Mouse (Mus musculus) megakaryocyte progenitor cell, adult 5-6 weeks (primary cell): ENCODE results near the gene Tfrc. TPM values are rescaled to one million over a fixed set of nuclear protein-coding genes. Genes with fewer than 3 reads are reported as not detected.
A peak's percentile ranks its signal among the peaks of the same experiment; 100 is the strongest.

Experiments
- ATAC-seq: replicated peaks from 2 replicates; pipeline ENCODE4 v1.8.0; 2016; ENCODE audit warnings: mild to moderate bottlenecking, moderate TSS enrichment, inconsistent platforms; ENCODE audit not compliant: poor library complexity
- total RNA-seq, 2 experiments: library from RNA; stranded (forward) in 1 of 2; stranded (reverse) in 1 of 2; fragments of 157-497, 149-512 nt in 1 of 2; fragments of 200-1000 nt in 1 of 2; gene quantifications; 2 replicates each; pipeline versions ENCODE4 v1.2.3 to v1.2.4; 2015 to 2017

Gene Tfrc
- total RNA-seq, 2 experiments from 2014 or later = 110 to 138 TPM

DNA sequence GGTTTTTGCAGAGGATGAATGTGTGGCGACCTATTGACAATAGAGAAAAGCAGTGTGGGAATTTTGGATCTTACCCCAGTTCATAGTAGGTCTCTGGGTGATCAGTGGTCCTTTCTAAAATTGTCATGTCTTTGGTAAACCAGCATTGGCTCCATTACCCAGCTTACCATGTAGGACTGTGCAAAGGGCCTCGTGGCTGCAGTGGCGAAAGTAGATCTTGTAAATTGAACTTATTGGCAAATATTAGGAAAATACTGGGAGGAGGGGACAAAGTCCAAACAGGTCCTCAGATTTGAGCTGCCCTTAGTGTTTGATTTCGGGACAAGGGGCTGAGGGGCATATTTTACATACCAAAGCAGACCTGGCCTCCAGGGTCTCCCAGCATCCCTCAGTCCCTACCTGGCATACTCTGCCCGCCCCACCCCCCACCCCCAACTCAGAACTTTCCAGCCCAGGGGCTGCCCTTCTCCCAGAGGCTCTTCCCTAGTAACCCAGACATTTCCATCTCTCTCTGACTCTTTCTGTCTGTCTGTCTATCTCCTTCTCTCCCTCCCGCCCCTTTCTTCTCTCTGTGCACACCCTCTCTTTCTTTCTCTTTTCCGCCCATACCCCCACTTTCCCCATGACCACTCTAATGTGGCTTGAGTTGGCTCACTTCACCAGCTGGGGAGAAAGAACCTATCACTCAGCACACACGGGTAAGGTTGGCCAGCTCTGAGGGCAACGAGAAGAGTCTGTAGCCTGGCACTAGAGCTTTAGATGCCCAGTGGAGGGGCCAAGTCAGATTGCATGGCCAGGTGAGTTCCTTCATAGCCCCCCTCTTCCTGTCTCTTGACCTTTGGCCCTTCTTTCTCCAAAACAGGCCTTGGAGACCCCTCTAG is 58.2 kb downstream of the Tfrc start:
- ATAC-seq = no peak

DNA sequence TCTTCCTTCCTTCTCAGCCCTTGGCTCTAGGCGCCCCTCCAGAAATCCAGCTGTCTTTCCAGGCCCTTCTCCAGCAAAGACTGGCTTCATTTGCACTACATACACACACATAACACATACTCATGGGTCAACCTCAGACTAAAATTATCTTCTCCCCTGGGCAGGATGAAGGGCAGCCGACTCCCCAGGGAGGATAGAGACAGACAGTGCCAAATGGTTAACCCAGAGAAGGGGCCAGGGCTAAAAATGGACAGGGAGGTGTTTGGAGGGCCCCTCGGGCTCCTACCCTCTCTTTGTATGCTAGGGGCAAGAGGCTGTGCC is 58.8 kb downstream of the Tfrc start:
- no peak for ATAC-seq

DNA sequence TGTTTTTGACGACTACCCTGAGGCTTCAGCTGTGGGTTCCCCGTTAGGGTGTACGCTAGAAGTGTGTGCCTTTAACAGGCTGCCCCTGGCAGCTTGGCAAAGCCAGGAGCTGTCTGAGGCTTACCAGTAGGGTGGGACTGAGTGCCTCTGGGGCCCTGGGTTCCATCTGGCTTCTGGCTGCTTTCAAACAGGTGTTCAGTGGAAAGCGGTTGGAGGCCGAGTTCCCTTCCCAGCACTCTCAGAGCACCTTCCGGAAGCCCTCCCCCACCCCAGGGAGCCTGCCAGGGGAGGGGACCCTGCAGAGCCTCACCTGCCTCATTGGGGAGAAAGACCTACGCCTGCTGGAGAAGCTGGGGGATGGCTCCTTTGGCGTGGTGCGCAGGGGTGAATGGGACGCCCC is 59.3 kb downstream of the Tfrc start:
- no peak for ATAC-seq

DNA sequence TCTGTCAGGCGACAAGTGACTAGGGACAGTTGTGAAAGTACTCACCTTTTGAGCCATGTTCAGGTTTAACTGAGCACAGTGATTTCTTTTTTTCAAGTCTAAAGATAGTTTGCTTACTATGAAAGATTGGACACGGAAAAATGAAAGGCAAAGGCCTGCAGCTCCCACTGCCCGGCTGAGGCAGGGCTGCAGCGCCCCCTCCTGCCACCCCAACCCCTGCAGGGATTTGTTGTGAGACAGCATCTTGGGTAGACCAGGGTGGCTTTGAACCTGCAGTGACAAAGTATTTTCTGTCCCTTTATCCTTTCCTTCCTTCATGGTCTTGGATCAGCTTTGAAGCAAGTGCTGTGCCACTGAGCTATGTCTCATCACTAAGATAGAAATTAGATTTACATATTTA is 59.8 kb downstream of the Tfrc start:
- no peak for ATAC-seq

DNA sequence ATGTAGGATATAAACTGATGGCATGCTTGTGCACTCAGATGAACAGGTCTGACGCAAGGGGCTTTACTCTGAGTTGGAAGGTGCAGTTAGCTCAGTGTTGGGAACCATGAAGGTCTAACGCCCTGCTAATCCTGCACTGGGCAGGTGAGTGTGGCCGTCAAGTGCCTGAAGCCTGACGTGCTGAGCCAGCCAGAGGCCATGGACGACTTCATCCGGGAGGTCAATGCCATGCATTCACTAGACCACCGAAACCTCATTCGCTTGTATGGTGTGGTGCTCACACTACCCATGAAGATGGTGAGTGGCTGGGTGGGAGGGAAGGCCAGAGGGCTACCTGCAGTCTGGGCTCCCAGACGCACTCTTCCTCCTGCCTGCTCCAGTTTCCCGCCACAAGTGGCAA is 60.5 kb downstream of the Tfrc start:
- ATAC-seq = no peak

DNA sequence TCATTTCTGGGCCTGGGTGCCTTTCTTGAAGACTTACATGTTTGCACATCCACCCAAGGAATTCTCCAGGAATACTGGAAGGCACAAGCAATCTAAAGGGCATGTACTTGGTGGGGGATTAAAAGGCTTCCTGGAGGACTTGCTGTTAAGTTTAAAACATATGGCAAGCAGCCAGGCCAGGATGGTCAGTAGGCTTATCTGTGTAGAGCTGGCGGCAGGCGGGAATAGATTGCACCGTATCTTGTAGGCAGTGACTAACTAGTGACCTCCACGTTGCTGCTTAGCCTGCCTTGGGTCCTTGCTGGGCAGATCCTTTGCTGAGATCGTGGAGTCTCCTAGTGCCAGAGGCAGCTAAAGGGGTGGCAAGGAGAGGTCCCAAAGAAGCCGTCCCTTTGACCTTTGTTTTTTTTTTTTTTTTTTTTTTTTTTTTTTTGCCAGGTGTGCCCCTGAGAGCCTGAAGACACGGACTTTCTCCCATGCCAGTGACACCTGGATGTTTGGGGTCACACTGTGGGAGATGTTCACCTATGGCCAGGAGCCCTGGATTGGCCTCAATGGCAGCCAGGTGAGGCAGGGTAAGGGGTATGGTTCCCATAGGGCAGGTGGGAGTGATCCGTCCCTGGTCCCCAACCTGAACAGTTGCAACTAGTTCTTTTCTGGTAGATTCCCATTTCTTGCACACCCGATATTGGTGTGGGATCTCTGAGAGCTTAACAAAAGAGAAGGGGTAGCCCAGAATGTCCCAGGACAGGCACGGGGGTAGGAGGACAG is 61.8 kb downstream of the Tfrc start:
- ATAC-seq = peak; percentile 30; the same call in 1 of the 2 replicates

DNA sequence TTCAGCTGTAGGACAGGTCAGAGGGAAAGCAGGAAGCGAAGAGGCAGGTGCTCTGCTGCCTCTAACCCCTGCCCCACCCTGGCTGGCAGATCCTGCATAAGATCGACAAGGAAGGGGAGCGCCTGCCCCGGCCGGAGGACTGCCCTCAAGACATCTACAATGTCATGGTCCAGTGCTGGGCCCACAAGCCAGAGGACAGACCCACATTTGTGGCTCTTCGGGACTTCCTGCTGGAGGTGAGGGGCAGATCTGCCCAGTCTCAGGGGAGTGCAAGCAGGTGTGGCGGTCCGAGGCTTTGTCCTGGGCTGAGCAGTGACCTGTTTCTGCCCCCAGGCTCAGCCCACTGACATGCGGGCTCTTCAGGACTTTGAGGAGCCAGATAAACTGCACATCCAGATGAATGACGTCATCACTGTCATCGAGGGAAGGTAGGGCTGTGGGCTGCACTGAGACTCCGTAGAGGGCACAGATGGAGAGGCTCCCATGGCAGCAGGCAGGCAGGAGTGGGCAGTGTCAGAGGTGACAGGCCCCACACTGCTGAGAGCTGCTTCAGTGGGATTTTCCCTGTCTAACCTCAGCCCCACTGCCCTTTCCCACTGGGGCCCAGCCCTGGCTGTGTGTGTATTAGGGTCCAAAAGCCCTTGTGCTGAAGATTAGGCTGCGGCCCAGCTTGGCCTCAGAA is 62.6 kb downstream of the Tfrc start:
- no peak for ATAC-seq

DNA sequence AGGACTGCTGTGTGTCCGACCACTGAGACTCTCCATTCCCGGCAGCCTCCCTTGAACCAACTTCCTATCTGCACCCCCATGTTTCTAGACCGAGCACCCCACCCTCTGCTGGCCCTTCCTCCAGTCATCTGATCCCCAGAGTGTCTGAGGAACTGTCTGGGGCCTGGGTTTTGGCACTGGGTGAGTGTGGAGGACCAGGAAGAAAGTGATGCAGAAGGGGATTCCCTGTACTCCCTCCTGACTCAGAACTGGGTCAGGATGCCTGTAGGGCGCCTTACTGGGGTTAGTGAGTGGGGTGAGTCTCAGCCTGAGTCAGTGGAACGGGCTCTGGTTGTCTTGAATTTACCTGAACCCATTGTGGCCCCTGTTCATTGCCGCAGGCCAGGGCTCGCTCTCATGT is 63.5 kb downstream of the Tfrc start:
- no peak for ATAC-seq

DNA sequence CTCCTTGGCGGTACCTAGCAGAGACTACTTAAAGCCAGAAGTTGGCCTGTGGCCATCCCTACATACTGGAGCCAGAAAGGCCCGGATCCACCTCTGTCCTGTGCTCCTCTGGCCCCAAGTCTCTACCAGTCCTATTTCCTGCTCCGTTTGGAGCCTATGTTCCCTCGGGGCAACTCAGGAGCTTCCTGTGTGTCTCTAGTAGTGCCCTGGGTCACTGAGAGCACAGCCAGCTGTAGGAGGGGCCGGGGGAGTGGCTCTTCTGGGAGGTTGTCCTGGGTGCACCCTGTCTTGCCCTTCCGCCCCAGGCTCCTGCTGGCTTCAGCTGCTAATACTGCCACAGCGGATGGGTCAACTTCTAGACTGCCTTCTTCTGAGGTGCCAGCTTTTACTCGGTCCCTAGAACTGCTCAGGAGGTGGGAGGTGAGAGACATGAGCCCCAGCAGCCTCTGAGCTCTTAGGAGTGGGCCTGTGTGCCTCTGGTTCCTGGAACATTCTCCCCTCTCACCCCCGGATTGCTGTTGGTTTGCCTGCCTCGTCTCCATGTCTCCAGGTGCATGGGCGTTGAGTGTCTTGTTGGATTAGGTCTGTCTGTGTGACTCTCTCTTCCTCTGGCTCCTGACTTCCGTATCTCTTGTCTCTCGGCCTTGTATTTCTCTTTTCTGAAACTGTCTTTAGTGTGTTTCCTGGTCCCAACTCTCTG is 64.3 kb downstream of the Tfrc start:
- ATAC-seq = no peak

DNA sequence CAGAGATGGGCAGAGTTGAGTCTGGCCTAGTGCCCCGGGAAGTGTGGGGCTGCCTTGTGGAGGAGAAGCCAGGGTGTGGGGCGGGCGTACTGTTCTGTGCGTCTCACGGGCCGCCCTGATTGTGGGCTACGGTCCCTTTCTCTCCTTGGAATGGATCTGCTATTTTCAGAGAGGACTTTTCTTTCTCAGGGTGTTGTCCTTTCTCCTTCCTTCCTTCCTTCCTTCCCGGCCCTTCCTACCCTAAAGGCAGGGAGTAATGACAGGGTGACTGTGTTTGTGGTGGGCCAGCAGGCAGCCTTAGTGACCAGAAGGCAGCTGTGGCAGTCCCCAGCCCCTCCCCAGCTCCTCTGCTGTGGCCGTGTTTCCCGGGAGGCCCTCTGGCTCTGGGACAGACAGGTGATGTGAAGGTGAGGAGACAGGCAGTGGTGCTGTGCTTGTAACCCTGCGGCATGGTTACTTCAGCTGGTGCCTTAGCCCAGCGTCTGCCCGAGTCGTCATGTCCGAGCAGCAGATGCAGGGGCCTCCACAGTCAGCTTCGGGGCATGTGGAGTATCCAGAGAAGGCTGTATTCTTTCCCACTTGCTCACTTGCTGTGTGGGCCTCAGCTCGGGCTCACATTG is 65.5 kb downstream of the Tfrc start:
- ATAC-seq = no peak

DNA sequence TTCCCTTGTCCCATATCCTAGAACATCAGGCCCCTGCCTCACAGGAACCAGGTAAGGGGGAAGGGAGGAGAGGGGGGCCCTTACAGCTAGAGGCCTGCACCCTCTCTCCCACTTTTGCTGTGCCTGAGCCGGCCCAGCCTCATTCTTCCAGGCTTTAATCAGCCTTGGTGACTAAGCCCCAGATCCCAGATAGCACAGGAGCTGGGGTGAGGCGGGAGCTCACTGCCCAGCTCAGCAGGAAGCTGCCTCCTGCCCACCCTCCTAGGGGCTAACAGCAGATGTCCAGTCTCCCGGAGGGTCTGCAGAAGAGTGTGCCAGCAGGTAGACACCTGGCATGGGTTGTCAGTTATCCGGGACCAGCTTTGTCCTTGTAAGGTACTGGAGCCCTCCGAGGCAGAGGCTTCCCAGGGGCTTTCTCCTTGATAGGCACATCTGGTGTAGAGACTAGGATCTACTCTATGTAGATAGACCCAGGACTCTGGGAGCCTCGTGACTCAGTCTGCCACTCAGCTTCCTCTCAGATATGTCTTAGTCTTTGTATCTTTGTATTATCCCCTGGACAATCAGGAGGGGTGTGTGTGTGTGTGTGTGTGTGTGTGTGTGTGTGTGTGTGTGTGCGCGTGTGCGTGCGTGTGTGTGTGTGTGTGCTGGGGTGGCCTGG is 68.5 kb downstream of the Tfrc start:
- no peak for ATAC-seq

DNA sequence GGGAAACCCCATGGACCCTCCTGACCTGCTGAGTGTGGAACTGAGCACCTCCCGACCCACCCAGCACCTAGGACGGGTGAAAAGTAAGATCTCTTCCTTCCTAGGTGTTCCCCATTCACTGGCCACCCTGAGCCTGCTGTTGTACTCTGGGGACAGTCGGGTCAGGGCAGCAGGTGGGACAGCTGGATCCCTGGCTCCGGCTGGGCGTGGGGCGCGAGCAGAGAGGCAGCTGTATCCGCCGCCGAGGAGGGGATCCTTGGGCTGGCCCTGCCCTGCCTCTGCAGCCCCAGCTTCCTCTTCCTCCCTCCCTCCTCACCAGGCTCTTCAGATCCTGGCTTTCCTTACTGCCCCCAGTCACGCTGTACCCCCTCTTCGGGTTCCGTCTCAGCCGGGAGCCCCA is 69.2 kb downstream of the Tfrc start:
- ATAC-seq = no peak

DNA sequence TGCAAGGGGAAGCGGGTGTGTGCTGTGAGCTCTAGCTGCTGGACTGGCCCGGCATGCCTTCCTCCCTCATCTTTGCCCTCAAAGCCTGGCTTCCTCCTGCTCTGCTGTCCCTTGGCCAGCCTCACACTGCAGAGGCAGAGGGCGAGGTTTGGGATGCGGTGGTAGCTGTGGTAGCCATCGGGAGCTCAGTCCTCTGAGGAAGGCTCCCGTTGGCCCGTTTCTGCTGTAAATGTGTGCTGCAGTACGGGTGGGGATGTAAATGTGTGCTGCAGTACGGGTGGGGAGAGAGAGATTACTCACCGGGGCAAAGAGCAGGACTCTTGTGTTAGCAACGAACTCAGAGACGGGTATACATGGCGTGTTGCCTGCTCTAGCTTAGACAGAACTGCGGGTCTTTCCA is 70.1 kb downstream of the Tfrc start:
- ATAC-seq = no peak

DNA sequence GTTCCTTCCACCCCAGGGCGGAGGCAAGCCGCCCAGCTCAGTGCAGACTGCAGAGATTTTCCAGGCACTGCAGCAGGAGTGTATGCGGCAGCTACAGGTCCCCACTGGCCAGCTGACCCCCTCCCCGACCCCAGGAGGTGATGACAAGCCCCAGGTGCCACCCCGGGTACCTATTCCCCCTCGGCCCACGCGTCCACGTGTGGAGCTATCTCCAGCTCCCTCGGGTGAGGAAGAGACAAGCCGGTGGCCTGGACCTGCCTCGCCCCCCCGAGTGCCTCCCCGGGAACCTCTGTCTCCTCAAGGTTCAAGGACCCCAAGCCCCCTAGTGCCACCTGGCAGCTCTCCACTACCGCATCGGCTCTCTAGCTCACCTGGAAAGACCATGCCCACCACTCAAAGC is 71.3 kb downstream of the Tfrc start:
- no peak for ATAC-seq

DNA sequence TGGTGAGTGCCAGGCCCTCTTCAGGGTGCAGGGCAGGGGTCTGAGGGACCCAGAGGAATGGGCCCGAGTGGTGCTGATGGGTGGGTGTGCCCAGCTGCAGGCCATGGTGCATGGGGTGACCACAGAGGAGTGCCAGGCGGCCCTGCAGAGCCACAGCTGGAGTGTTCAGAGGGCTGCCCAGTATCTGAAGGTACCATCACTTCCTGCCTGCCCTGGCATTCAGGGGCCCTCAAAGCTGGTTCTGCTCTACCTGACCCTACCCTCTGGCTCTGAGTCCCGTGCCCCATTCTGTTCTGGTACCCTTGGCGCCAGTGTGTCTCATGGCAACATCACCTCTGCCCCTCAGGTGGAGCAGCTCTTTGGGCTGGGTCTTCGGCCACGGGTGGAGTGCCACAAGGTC is 72.1 kb downstream of the Tfrc start:
- no peak for ATAC-seq

DNA sequence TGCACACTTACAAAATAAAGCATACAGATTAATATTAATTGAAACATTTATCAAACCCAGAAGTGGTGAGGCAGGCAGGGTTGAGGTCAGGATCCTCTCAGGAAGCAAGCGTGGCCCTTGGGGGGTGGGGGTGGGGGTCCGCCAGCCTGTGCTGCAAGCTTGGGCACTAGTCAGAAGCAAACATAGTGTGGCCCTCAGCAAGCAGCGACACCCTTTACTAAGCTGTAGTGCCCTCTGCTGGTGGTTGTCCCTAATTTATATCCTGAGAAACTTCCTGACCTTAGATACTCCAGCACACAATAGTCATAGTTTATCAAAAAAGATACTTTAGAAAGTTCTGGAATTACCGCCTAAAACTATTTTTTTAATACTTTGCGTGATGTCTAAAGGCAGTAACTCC is 73.5 kb downstream of the Tfrc start:
- ATAC-seq = peak; percentile 77
